Mouse (Mus musculus): ENCODE measurements around the gene Sys1.
A peak's percentile ranks its signal among the peaks of the same experiment; 100 is the strongest.

Gene Sys1

DNA sequence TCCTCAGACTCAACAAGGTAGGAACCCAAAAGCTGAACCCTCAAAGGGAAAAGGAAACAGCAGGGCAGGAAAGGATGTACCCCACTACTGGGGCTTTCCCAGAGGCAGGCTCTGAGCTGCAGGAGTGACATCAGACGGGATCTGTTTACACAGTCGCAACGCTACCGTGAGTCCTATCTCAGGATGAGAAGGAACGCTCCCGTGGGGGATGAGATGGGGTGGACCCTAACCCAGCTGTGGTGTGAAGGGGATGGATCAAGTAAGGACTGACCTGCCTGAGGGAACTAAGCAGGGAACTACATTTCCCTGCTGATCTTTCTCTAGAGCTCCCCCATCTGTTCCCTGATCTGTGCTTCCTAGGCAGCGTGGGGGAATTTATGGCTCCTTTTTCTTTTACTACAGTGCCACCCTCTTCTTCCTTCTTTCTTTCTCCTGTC, at the start of gene Sys1:
TSS of gene Sys1 (plus strand) at position 101 of the 437 bp plus-strand sequence.
- no peak for DNase-seq

DNA sequence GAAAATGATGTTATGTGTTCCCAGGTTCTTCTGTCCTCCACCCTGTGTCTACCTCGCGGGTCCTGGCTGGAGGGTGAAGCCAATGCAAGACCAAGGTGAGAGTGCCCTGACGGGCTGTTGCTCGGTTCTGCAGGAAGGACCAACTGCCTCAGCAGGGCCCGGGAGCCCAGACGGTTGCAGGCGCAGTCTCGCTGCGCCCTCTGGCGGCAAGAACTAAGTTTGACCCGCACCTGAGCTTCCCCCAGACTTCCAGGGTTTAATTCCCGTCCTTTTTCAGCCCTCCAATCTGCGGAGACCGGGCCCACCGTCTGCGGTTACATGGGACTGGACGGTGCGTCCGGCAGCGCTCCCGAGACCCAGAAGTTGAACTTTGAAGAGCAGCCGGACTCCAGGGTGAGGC, 49.1 kb upstream of the Sys1 start:
- peak; percentile 65 to 80 for DNase-seq

DNA sequence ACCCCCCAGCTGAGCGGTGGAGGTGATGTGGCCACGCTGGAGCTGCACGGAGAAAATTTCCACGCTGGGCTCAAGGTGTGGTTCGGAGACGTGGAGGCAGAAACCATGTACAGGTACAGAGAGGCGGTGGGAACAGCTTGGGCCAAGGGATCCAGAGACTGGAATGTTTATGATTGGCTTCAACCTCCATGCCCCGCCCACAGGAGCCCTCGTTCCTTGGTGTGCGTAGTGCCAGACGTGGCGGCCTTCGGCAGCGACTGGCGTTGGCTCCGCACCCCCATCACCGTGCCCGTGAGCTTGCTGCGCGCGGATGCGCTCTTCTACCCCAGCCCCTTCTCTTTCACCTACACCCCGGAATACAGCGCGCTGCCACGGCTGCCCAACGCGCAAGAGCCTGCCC, 42.6 kb upstream of the Sys1 start:
- no peak for DNase-seq

DNA sequence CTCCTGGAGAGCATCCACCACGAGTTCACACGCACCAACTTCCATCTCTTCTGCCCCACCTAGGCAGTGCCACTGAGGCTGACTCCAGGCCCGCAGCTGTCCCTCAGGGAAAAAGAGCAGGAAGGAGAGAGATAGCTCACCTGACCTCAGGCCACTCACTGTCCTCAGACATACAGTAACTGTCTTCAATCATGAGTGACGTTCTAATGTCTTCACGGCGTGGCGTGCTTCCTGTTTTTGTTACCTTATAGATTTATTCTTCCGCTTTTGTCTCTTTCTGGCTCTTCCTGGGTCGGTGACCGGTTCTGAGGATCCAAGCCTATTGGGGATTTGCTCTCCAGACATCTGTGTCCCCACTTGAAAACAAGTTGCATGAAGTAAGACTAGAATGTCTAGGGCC, 42.2 kb upstream of the Sys1 start:
- no peak for DNase-seq

DNA sequence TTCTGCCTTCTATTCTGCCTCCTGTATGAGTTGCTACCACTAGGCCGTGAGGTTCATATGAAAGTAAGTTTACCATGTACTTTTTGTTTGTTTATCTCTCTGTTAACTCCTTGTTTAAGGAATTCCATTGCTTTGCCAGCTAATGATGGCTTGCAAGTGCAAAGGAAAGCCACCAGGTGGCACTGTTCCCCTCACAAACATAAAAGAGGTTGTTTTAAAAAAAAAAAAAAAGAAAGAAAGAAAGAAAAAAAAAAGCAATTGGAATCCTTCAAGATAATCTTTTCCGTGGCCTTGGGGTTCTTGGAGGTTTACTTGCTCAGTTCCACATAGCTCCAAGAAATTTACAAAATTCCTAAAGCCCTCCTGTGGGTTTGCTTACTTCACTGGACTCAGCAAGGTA, 39.6 kb upstream of the Sys1 start:
- peak in 1 of 2 experiments; percentile 17 for DNase-seq

DNA sequence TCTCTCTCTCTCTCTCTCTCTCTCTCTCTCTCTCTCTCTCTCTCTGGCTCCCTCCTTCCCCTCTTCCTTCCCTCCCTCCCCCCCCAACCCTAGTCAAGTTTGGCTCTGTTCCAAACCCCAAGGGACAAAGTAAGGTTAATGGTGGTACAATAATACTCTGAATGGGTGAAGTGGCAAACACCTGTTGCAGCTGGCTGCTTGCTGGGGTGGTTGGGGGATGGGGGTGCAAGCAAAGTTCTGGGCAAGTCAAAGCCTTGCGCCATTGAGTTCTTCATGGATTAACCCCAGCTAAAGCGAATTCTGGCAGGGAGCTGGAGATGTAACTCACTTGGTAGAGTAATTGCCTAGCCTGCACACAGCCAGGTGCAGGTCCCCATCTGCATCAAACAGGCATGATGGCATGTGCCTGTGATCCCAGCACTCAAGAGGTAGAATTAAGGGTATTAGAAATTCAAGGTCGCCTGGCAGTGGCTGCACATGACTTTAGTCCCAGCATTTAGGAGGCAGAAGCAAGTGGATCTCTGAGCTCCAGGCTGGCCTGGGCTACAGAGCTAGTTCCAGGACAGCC, 38.4 kb upstream of the Sys1 start:
- DNase-seq: no peak

DNA sequence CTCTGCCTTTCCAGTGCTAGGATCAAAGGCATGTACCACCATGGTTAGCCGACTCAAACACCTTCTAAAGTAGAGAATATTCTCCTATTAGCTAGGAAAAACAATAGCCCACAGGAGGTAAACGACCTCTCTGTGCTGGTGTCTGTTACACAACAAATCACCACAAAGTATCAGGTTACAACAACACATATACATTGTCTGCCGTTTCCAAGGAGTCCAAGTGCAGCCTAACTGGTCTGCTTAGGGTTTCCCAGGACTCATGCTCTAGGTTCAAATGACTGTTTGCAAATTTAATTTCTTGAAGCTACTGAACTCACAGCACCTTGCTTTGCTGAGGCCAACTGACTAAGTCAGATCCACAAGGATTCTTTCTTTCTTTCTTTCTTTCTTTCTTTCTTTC, 37.3 kb upstream of the Sys1 start:
- no peak for DNase-seq

DNA sequence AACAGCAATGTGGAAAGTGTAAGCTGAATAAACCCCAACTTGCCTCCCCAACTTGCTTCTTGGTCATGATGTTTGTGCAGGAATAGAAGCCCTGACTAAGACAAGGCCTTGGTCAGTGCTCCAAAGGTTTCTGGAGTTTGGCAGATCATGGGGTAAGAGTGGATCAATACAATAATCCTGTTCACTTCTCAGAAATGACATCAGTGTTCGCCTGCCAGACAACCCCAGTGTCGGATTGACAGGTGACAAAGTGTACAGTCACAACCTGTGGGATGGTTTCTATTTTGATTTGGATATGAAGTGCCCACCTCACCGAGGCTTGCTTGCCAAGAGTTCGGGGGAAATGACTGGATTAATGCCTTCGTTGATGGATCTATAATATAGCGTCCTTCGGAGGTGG, 35.5 kb upstream of the Sys1 start:
- DNase-seq: no peak

DNA sequence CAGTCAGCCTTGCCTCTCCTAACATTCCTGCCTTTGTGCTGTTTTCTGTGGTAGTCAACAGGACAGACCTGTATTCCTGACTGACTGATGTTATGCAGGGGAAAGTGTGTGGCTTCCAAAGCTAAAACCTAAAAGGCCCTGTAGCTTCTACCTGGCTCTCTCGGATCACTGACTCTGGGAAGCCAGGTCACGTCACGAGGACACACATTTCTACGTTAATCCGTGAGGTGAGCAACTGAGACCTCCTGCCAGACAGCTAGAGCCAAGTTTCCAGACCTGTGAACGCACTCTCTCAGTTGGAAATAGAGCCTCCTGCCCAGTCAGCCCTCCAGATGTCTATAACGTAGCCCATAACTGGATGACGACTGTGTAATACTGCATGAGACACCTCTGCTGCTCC, 34.8 kb upstream of the Sys1 start:
- DNase-seq: no peak

DNA sequence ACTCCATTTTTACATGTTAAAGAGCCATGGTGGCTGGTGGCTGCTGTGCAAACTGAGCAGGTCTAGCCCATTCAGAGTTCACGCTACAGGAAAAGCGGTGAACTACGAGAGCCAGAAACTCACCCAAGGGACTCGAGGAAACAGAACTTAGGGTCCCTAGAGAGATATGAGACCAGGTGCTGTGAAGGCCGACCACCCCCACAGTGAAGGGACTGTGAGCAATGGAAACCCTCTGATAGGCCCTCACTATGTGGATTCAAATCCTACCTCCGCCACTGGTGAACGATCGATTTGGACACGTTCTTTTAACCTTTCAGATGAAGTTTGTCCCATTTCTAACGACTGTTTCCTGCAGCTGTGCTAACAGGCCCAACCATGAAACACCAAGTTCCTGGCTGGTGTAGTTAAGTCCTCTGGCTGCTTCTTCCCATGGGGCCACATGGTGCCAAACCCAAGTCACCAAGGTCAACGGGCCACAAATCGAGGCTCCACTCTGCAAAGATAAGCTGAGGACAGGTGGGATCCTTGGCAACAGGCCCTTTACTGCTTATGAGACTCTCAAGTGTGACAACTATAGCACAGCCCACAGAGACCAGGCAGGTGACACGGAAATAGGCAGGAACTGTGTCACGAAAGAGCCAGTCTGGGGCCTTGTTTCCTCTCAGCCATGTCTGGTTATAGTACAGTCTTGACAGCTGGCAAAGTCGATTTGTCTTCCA, 33.9 kb upstream of the Sys1 start:
- DNase-seq: no peak

DNA sequence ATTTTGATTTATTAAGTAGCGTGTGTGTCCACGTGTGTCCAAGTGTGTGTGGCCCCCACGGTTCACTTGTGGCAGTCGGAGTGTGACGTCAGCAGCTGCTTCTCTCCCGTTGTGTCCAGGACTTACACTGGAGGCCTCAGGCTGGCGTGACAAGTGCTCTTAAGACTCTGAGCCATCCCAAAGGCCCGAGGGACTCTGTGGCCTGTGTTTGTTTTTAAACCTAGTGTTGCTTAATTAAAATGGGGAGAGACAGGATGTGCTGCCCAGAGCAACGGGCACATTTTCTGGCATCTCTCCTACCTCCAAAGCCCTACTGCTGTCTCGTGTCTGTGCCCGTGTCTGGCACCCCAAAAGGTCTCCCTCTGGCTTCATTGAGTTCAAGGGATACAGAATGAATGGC, 33.3 kb upstream of the Sys1 start:
- DNase-seq: peak in 1 of 2 experiments; percentile 16

DNA sequence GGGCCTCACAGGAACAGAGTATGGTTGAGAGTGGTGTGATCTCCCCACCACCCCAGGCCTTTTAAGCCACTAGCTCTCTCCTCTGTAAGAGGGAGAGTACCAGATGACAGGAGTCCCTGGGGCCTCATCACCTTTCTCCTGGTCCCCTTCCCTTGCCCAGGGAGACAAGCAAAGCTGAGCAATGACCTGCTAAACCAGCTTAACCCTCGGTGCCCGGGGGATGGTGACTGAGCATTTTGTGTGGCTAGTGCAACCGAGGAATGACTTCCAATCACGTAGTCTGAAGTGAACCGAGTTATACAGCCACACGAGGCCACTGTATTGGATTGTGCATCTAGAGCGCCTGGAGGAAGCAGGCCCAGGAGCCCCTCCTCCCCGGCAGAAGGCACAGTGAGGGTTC, 32.4 kb upstream of the Sys1 start:
- no peak for DNase-seq

DNA sequence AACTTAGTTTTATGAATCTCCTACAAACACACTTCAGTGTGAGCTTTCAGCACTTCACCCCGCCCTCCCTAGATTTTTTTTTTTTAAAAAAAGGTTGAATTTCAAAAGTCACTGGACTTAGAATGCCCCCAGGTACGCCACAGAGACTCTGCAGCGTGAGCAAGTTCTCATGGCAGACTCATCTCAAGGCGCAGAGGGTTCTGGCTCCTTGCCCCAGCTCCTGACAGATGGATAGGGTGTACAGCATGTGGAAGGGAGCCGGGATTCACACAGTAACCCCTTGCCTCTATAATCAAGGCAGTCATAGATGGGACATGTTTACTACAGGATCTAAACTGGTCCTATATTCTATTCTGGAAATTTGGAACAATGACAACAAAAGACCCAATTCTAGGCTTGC, 31.4 kb upstream of the Sys1 start:
- DNase-seq: no peak

DNA sequence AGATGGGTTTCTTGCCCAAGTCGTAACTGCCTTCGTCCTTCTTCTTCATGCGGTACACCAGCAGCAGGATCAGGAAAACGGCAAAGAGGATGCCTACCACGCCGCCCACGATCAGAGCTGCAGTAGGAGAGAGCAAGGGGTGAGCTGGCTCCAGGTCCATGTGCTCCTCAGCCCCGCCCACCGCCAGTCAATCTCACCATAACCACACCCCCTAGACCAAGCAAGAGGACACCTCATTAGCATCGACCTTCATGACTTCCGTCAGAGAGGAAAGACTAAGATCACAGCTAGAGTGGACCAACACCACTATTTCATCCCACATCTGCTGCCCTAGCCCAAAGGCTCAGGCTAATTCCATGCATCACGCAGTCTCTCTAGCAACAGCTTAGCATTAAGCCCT, 30.6 kb upstream of the Sys1 start:
- DNase-seq: no peak

DNA sequence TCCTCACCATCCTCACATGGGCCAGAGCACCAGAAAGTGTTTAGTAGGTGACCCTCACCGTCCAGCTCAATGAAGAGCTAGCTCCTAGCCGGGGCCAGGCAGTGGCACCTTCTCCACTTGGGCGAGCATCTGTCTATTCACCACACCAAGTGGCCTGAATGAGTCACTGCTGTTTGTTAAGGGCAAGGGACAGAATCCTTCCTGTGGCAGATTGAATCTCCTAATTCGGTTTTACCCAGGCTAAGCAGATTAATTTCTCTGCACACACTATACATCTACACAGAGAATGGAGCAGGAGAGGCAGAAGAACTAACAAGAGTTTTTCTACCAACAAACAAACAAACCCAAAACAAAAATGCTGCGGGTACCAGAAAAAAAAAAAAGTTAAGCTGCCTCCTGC, 29.8 kb upstream of the Sys1 start:
- DNase-seq: no peak

DNA sequence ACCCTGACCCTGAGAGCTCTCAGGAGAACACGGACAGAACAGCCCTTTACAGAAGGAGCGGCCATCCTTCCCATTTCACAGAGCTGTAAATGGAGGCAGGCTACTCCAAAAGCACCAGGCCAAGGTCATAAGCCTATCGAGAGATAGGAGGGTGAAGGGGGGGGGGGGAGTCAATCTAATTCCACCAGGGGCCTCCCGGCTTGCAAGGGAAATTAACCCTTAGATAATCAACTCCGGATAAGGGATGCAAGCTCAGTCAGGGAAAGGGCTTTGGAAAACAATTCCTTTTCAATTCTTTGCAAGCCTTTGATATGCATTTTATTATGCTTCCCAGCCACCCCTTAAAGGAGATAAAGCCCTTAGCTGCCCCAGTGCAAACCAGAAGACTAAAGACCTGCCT, 28.3 kb upstream of the Sys1 start:
- DNase-seq: no peak

DNA sequence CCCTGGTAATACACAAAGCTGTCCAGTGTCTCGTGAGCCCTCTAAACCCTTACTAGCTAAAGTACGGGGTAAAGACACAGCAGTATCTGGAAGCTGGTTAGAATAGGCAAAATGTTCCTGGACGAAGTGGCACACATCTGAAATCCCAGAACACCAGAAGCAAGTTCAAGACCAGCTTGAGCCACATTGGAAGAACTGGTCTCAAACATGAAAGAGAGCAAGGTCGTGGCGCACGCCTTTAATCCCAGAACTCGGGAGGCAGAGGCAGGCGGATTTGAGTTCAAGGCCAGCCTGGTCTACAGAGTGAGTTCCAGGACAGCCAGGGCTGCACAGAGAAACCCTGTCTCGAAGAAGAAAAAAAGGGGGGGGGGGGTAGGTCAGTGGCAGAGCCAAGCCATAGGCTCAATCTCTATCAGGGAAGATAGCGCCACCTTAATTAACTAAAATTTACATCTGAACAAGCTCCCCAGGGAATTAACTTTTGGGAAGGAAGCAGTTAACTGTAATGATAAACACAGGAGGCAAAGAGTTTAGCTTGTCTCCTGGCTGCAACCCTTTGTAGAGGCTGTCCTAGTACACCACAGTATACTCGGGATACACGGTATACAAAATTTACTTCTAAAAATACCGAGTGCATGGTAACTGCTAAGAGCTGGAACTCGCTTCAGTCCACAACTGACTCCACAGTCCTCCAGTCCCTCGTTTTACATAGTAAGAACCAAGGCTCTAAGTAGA, 26.7 kb upstream of the Sys1 start:
- DNase-seq: no peak

DNA sequence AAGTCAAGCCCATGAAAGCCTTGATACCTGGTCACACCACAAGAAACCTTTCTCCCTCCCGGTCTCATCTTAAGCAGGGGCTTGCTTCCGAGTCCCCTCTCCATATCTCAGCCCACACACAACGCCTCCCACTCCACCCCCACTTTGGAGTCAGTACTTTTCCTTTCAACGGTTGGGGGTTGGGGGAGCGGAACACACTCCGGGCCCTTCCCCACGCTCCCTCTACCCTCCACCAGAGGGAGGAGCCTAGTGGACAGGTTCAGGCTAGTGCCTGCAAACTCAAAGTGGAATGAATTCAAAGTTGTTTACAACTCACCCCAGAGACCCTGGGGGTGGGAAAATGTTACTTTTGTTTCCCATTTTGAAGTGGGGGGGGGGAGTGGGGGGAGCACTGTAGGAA, 26.1 kb upstream of the Sys1 start:
- no peak for DNase-seq

DNA sequence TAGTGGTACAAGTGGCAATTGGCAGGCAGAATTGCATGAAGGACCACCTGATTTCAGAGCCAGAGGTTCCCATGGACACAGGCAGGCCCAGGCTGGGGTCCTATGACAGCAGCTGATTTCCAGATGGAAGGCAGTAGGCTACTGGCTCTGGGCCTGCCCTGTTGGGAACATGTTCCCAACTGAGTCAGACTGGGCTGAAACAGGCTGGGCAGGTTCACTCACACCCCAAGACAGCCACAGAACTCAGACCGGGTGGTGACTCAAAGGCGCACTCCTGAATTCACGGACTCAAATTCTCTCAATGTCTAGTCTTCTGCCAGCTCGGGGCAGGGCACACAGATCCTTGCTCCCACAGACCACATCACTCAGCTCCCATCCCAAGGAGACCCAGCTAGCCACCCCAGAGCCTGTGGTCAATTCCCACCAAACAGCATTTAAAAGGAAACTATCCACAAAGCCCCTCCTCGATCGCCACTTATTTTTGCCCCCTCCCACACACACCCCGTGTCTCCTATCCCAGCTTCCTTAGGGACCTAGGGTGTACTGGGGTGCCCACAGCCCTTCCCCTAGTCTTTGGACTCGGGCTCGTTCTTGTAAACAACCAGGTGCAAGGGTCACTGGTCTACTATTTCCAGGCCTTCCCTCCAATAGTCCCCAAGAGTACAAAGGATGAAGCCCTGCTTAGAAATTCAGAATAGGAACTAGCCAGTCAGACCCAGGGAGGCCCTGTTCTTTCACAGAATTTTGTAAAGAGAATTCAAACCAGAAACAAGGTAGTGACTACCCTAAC, 24.9 kb upstream of the Sys1 start:
- no peak for DNase-seq

DNA sequence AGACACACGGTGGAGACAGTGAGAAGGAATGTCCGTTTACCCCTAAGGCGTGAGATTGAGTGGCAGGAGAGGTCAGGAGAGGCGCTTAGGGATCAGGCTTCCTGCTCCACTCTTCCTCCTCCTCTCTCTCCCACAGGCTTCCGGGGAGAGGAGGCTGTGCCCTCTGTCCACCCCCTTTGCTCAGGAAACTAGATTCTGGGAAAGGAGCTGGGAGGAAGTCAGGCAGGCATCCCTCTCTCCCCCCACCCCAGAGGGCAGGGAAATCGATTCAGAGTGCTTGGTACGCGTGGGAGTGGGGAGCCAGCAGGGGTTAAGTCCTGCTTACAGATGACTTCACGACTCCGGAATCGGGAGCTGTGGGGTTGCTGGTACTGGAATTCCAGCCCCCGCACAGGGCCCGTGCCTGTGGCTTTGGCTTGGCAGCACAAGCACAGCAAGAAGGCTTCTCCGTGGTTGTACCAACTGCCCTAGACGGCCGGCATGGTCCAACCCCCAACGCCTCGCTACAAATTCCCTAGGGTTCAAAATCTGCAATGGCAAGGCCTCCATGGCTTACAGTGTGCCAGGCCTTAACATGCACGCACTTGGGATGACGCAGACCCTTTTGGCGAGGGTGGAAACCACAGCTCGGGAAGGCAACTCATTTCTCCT, 24.1 kb upstream of the Sys1 start:
- no peak for DNase-seq

DNA sequence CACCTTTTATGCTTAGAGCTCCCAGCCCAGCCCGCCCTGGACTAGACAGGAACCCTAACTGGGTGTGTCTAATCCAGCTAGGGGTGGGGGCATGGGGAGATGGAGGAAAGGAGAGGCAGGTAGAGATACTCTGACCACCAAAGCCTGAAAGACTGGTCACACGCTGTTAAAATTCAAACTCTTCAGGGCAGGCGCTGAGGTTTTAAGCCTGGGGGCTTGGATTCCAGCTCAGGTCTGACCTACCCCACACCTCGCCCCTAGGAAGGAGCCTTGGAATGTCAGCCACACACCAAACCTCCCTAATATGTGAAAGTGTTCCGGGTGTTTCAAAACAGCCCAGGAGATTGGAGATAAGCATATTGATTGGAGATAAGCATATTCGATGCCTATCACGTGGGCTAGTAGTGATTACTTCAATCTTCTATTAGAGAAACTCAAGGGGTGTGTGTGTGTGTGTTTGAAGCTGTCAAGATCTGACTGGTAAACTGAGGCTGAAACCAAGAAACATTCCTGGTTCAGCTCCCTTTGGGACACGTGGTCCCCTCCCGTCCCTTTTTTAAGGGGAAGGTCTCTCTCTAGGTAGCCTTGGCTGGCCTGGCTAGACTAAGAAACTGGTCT, 23.4 kb upstream of the Sys1 start:
- DNase-seq: no peak

DNA sequence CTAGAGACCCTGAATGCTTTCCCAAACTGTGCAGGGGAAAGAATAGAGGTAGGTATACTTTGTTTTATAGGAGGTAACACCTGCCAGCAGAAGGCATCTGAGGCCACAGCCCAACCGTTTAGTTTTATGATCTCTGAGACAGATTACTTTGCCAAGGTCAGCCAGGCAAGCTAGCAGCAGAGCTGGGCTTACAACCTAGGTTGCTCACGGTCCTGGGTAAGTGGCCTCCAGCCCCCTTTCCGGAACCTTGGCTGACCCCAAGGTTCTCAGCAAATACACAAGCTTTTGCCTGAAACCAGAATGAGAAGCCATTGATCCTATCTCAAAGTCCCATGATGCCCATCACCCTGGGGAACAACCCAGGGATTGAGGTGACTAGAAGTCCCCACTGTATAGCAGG, 22.1 kb upstream of the Sys1 start:
- DNase-seq: no peak
